8 mouse cellular contexts compared by ENCODE assay signal in genomic region chr19:21274714-21275113, GRCm38 (mm10). TPM values are rescaled to one million over a fixed set of nuclear protein-coding genes. Genes with fewer than 3 reads are reported as not detected.
A peak's percentile ranks its signal among the peaks of the same experiment; 100 is the strongest.
DNase-seq lines count a peak whose midpoint lies in the region; ATAC-seq lines count a peak whose summit lies in the region.

No protein-coding gene starts in this region.

- H3K27me3 ChIP-seq in megakaryocyte, embryonic 14.5 days (replicated peaks) = no peaks in the 10 kb centered on the region
- H3K27me3 ChIP-seq in embryonic facial prominence, embryonic 14.5 days (replicated peaks; ENCODE audit: control insufficient read depth, insufficient read depth, low read length) = no peaks in the 10 kb centered on the region
- no peaks in the 10 kb centered on the region for H3K27me3 ChIP-seq in limb, embryonic 11.5 days (ENCODE audit: control insufficient read depth, insufficient read depth, low read length)
- H3K27me3 ChIP-seq in stomach, embryonic 15.5 days (replicated peaks) = no peaks in the 10 kb centered on the region

- 26% methylated on average over 3 of the region's 3 CpGs for WGBS in embryonic facial prominence, embryonic 14.5 days
- 48% methylated on average over 3 of the region's 3 CpGs for WGBS in limb, embryonic 11.5 days
- WGBS in stomach, embryonic 15.5 days = 5% methylated on average over 3 of the region's 3 CpGs

- H3K4me3 ChIP-seq in megakaryocyte, embryonic 14.5 days (replicated peaks) = peak overlapping the region; percentile 95
- peak overlapping the region; percentile 96 for H3K4me3 ChIP-seq in embryonic facial prominence, embryonic 14.5 days (ENCODE audit: low read depth, low read length)
- peak overlapping the region; percentile 74 for H3K4me3 ChIP-seq in limb, embryonic 11.5 days (ENCODE audit: low read depth, low read length)
- peak overlapping the region; percentile 91 for H3K4me3 ChIP-seq in stomach, embryonic 15.5 days (replicated peaks)

- peak overlapping the region; percentile 100 for H3K9ac ChIP-seq in embryonic facial prominence, embryonic 14.5 days (ENCODE audit: low read depth, low read length)
- H3K9ac ChIP-seq in limb, embryonic 11.5 days (ENCODE audit: low read length) = no peak overlapping the region
- no peak overlapping the region for H3K9ac ChIP-seq in stomach, embryonic 15.5 days

- DNase-seq in embryonic facial prominence, embryonic 14.5 days (ENCODE audit: low spot score) = no peak
- DNase-seq in limb, embryonic 11.5 days (ENCODE audit: low spot score) = no peak
- DNase-seq in cerebellum, adult 8-10 months = no peak
- no peak for DNase-seq in adrenal gland, adult 8-10 months

- H3K4me2 ChIP-seq in embryonic facial prominence, embryonic 14.5 days (ENCODE audit: low read depth, low read length) = peak overlapping the region; percentile 67
- H3K4me2 ChIP-seq in limb, embryonic 11.5 days (ENCODE audit: low read depth, severe bottlenecking) = peak overlapping the region; percentile 73
- peak overlapping the region; percentile 68 for H3K4me2 ChIP-seq in stomach, embryonic 15.5 days

- peak overlapping the region; percentile 19; the same call in 1 of the 2 replicates for H3K27ac ChIP-seq in embryonic facial prominence, embryonic 14.5 days (replicated peaks; ENCODE audit: low read depth, low read length)
- H3K27ac ChIP-seq in limb, embryonic 11.5 days (replicated peaks; ENCODE audit: low read depth, low read length) = no peak overlapping the region
- peak overlapping the region; percentile 59 for H3K27ac ChIP-seq in stomach, embryonic 15.5 days

- peaks cover 23% of the 10 kb centered on the region for H3K4me1 ChIP-seq in megakaryocyte, embryonic 14.5 days
- H3K4me1 ChIP-seq in embryonic facial prominence, embryonic 14.5 days (ENCODE audit: control insufficient read depth, insufficient read depth, low read length) = peaks cover 8% of the 10 kb centered on the region; the same call in 1 of the 2 replicates
- no peaks in the 10 kb centered on the region for H3K4me1 ChIP-seq in limb, embryonic 11.5 days (ENCODE audit: control insufficient read depth, insufficient read depth, low read length)
- peaks cover 5% of the 10 kb centered on the region; the same call in 1 of the 2 replicates for H3K4me1 ChIP-seq in stomach, embryonic 15.5 days

- peaks cover 53% of the 10 kb centered on the region for H3K36me3 ChIP-seq in megakaryocyte, embryonic 14.5 days (replicated peaks; ENCODE audit: low read length)
- H3K36me3 ChIP-seq in embryonic facial prominence, embryonic 14.5 days (ENCODE audit: control insufficient read depth, insufficient read depth, low read length) = peaks cover 23% of the 10 kb centered on the region
- peaks cover 4% of the 10 kb centered on the region; the same call in 1 of the 2 replicates for H3K36me3 ChIP-seq in limb, embryonic 11.5 days (ENCODE audit: control insufficient read depth, insufficient read depth, low read length)
- peaks cover 5% of the 10 kb centered on the region for H3K36me3 ChIP-seq in stomach, embryonic 15.5 days

- H3K9me3 ChIP-seq in megakaryocyte, embryonic 14.5 days = no peaks in the 10 kb centered on the region
- H3K9me3 ChIP-seq in embryonic facial prominence, embryonic 14.5 days (ENCODE audit: control insufficient read depth, low read length) = no peaks in the 10 kb centered on the region
- H3K9me3 ChIP-seq in limb, embryonic 11.5 days (ENCODE audit: control insufficient read depth, low read length) = no peaks in the 10 kb centered on the region
- H3K9me3 ChIP-seq in stomach, embryonic 15.5 days = no peaks in the 10 kb centered on the region

- ATAC-seq in megakaryocyte, adult 5-6 weeks (ENCODE audit: poor library complexity, severe bottlenecking) = no peak
- ATAC-seq in embryonic facial prominence, embryonic 14.5 days (ENCODE audit: low read depth) = no peak
- ATAC-seq in limb, embryonic 11.5 days (ENCODE audit: insufficient number of reproducible peaks, low FRiP score, low TSS enrichment, low read depth) = no peak
- no peak for ATAC-seq in stomach, embryonic 15.5 days (ENCODE audit: insufficient read depth, low FRiP score, low read depth)
- ATAC-seq in granulocyte monocyte progenitor cell, adult 5-6 weeks (replicated peaks; ENCODE audit: poor library complexity, severe bottlenecking) = no peak

RNA-seq across cellular contexts. Expression of gene Zfand5, which starts 2.6 kb away (rescaled TPM):
- 54.3 and 143 TPM in 2 replicates for polyA plus RNA-seq in megakaryocyte, embryonic 14.5 days (2012; ENCODE audit: insufficient read depth, low replicate concordance)
- 127 and 129 TPM in 2 replicates for total RNA-seq in megakaryocyte, adult 5-6 weeks (2015)
- 98.6 and 107 TPM in 2 replicates for total RNA-seq in megakaryocyte, adult 5-6 weeks (2017)
- 130 and 133 TPM in 2 replicates for polyA plus RNA-seq in embryonic facial prominence, embryonic 14.5 days (2014; fragmentation: Nextera tagmentation; extraction: Ambion mirVana)
- 119 and 128 TPM in 2 replicates for polyA plus RNA-seq in limb, embryonic 11.5 days (2014; fragmentation: Nextera tagmentation; extraction: Ambion mirVana)
- 82.9 and 87.9 TPM in 2 replicates for polyA plus RNA-seq in stomach, embryonic 15.5 days (2015; fragmentation: Nextera tagmentation; extraction: Ambion mirVana)
- 47.5 and 67.5 TPM in 2 replicates for total RNA-seq in granulocyte monocyte progenitor cell, adult 5-6 weeks (2014; fragmentation: Nextera tagmentation)
- 89.0 and 111 TPM in 2 replicates for total RNA-seq in granulocyte monocyte progenitor cell, adult 5-6 weeks (2017)
- 100 to 1,000 TPM; 154 to 233 (median 183) TPM for total RNA-seq in adrenal gland, adult 8-10 months (2022)
